Mouse (Mus musculus) kidney, postnatal 14 days (tissue): ENCODE data around the gene Nin.

ENCODE experiments used
- DNase-seq: peaks from one replicate; pipeline ENCODE4 v3.0.0; 2022; ENCODE audit warnings: mixed read lengths

Nin gene

GRCm38 (mm10) chr12:70113351-70113750, at the start of gene Nin:
Nin (minus strand) TSS chr12:70113717.
- DNase-seq: no peak

DNA sequence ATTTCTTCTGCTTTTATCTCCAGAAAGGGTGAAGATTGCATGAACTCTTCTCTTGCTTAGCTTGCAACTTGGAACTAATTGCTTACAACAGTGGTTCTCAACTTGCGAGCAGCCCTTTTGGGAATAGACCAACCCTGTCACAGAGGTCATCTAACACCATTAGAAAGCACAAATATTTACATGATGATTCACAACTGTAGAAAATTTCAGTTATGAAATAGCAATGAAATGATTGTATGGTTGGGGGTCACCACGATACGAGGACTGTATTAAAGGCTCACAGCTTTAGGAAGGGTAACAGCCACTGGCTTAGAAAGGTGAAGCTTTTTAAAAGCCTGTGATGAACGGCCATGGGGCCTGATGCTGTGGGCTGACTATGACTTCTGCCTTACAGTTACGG, 47.5 kb upstream of the Nin start:
- DNase-seq: no peak

- no peak for DNase-seq
Measured at GRCm38 (mm10) chr12:70157292-70158066, 44.0 kb upstream of the Nin start.

- no peak for DNase-seq
Measured at GRCm38 (mm10) chr12:70156222-70156621, 42.7 kb upstream of the Nin start.

- no peak for DNase-seq
Measured at GRCm38 (mm10) chr12:70153842-70154241, 40.3 kb upstream of the Nin start, which contains the start of gene Abhd12b. Abhd12b (plus strand) TSS chr12:70154142.

DNA sequence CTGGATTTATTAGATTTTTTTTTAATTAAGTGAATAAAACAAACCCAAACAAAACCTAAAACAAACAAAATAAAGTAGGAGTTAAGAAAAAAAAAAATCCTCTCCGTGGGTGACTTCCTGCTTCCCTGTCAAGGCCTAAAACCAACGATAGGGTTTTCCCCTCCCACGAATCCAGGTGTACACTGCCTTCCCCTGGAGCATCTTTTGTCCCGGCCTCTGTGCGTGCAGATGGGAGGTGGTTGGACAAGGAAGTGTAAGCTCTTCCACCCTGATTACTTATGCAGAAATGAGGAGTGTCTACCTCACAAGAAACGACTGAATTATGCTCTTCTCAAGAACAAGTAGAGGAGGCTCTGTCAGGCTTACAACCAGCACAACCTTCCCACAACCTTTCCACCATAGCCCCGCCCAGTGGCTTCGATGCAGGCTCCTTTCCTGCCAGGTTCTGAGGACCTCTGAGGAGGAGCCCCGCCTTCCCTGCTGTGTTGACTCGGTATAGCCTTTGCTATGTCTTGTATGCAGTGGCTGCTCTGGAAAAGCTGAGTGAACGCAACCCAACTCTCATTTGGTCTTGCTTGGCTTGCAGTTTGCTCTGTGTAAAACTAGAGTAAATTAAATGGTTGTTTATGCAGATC, 35.2 kb upstream of the Nin start:
- DNase-seq: peak; percentile 26

DNA sequence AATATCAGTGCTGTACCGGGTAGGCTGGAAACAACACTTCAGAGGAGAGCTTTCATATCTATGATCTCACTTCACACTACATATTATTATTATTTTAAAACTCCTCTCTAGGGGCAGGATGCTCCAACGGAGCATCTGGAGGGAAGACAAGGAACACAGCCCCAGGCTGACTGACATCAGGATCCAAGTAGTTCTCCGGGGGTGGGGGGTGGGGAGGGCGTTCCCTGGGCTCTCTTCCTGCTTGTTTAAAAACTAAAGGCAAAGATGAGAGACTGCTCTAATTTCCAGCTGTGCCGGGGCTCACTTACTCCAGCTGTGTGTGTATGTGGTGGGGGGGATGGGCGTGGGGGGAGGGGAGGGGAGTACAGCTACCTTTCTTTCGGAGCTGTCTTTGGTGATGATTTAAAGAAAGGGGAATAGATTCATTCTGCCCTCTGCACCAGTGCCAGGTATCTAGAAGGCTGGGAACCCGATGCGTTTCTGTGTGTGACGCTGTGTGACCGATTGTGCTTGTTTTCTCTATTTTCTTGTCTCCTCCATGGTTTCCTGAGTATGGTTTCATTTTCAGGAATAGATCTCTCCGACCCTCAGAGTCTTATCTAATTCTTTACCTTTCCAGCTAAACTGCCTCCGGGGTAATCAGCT, 34.6 kb upstream of the Nin start:
- peak; percentile 20 for DNase-seq

- no peak for DNase-seq
Measured at GRCm38 (mm10) chr12:70145586-70145985, 32.1 kb upstream of the Nin start.

DNA sequence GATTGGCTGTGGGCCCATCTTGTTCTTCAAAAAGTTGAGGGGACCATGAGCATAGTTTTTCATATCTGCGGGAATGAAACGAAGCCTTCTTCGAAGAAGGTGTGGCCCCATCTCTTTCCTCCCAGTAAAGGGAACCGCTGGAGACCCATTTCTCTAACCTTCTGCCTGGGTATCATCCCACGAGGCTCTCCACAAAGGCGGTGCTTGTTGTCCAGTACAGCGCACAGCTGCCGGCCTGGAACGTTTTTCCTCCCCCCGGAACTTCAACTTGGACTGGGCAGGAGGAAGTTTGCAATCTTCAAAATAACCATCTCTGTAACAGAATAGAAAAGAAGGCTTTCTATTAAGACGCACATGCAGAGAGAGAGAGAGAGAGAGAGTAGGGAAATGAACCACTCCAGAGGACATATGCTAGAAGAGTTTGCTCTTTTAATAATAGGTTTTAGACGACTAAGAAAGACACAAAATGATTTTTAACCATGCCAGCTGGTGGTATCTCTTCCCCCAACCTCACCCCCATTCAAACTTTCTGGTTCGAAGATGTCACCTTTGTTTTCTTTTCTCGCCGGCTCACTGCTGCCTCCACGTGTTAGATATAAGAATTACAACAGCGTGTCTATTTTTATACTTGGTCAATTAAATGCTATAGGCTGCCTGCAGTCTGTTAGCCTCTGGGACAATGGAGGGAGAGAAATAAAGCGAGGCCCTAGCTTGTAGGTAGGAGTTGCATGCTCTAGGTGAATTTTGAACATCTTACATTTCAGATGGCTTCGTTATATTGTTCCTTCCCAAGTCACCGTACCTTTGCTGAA, 31.3 kb upstream of the Nin start:
- DNase-seq: peak; percentile 70

DNA sequence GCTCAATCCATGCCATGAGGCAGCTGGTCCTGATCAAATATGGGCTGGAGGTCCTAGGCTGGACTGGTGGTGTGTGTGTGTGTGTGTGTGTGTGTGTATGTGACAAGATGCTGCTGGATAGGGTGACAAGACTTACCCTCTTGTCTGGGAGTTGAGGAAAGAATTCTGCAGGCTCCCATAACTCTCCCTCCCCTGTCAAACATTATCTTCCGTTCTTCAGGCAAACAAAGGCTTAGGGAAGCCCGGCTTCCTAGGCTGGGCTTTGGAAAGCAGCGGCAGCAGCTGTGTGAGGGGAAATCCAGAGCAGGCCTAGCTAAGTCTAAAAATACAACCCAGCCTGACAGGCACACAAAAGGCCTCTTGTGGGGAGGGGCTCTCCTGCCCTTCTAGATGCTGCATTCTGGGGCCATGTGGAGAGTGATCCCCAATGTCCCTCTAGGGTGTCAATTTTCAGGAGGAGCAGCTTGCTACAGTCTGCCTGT, 30.6 kb upstream of the Nin start:
- DNase-seq: peak; percentile 70

- DNase-seq: no peak
Measured at GRCm38 (mm10) chr12:70140993-70141576, 27.6 kb upstream of the Nin start.

DNA sequence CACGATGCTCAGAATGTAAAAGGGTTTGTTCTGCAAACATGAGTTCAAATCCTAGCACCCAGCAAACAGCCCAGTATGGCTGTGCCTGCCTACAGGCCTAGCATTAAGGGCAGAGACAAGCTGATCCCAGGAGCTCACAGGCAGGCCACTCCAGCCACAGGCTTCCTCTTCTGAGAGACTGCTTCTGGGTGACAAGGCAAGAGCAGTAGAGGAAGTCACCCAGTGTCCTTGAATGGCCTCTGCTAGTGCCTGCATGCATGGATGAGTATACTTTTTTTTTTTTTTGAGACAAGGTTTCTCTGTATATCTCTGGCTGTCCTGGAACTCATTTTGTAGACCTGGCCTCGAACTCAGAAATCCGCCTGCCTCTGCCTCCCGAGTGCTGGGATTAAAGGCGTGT, 27.0 kb upstream of the Nin start:
- DNase-seq: no peak

DNA sequence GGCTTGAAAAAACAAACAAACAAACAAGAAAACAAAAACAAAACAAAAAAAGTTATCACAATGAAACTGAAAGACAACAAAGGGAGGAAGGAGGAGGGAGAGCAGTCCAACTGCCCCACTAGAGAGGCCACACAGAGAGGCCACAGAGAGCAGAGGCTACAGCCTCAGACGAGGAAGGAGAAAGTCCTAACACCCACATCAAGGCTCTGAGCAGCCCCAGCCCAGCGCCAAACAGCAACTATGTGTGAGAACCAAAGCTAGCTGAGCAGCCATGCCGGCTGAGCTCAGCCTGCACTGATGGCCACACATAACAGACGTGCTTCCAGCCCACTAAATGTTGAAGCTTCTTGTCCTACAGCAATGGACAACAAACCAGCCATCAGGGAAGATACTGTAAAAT, 26.4 kb upstream of the Nin start:
- no peak for DNase-seq

GRCm38 (mm10) chr12:70137626-70138025, 24.1 kb upstream of the Nin start:
- no peak for DNase-seq

- DNase-seq: no peak
Measured at GRCm38 (mm10) chr12:70137095-70137494, 23.6 kb upstream of the Nin start.

- DNase-seq: no peak
Measured at GRCm38 (mm10) chr12:70136185-70136756, 22.8 kb upstream of the Nin start.

- DNase-seq: peak; percentile 59
Measured at GRCm38 (mm10) chr12:70134627-70135235, 21.2 kb upstream of the Nin start.

- peak; percentile 29 for DNase-seq
Measured at GRCm38 (mm10) chr12:70131042-70131675, 17.6 kb upstream of the Nin start.

DNA sequence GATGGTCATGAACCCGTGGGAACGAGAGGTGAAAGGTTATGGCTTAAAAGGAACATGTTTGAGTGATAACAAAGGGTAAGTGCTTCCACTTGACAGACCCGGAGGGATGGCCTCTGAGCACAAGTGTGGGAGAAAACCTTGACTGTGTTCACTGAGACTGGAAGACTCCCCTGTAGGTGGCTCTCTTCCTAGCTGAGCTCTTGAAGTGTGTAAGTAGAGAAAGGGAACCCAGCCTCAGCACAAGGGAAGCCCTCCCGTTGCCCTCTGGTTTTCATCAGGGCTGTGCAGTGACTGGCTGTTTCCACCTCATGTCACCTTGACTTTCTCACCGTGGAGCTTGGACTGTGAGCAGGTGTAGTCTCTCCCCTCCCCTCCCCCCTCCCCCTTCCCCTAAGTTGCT, 15.6 kb upstream of the Nin start:
- no peak for DNase-seq

GRCm38 (mm10) chr12:70126626-70127025, 13.1 kb upstream of the Nin start:
- DNase-seq: no peak

- DNase-seq: no peak
Measured at GRCm38 (mm10) chr12:70119552-70119951, 6.0 kb upstream of the Nin start.
